19 mouse cellular contexts compared by ENCODE assay signal in genomic region chr16:11501611-11502010, GRCm38 (mm10).
DNase-seq lines count a peak whose midpoint lies in the region; ATAC-seq and TF ChIP-seq lines count a peak whose summit lies in the region.
"Had no signal": no experiment of that assay in that cellular context is flagged by ENCODE, and none has a peak within 500 bp of the region (broad histone marks: within the 10 kb centered on the region; RNA-seq: fewer than 3 reads in every experiment).

No protein-coding gene starts in this region.

- peaks cover 65% of the 10 kb centered on the region for H3K4me1 ChIP-seq in heart, embryonic 12.5 days (replicated peaks)
- peaks cover 67% of the 10 kb centered on the region for H3K4me1 ChIP-seq in kidney, adult 2 months (ENCODE audit: control insufficient read depth, insufficient read depth, low read length)
- H3K4me1 ChIP-seq in forebrain, embryonic 12.5 days = peaks cover 14% of the 10 kb centered on the region

- ATAC-seq in heart, embryonic 12.5 days (ENCODE audit: insufficient number of reproducible peaks, low FRiP score) = no peak
- no peak for ATAC-seq in forebrain, embryonic 12.5 days (ENCODE audit: low FRiP score)
- ATAC-seq: lung, postnatal 0 days; midbrain, embryonic 15.5 days had no signal

- H3K4me2 ChIP-seq in heart, embryonic 12.5 days = no peak overlapping the region
- H3K4me2 ChIP-seq in forebrain, embryonic 12.5 days = no peak overlapping the region
- H3K4me2 ChIP-seq: embryonic facial prominence, embryonic 12.5 days; hindbrain, embryonic 15.5 days; midbrain, embryonic 15.5 days; neural tube, embryonic 13.5 days had no signal

- no peak overlapping the region for H3K9ac ChIP-seq in heart, embryonic 12.5 days
- H3K9ac ChIP-seq in forebrain, embryonic 12.5 days = no peak overlapping the region
- H3K9ac ChIP-seq: embryonic facial prominence, embryonic 12.5 days; hindbrain, embryonic 15.5 days; midbrain, embryonic 15.5 days; neural tube, embryonic 13.5 days had no signal

- no peaks in the 10 kb centered on the region for H3K27me3 ChIP-seq in heart, embryonic 12.5 days (replicated peaks)
- H3K27me3 ChIP-seq in kidney, adult 2 months (replicated peaks; ENCODE audit: control insufficient read depth, insufficient read depth, low read length) = no peaks in the 10 kb centered on the region
- no peaks in the 10 kb centered on the region for H3K27me3 ChIP-seq in forebrain, embryonic 12.5 days
- H3K27me3 ChIP-seq: embryonic facial prominence, embryonic 12.5 days; hindbrain, embryonic 15.5 days; midbrain, embryonic 15.5 days; neural tube, embryonic 13.5 days had no signal

- peak overlapping the region; percentile 68 for H3K27ac ChIP-seq in heart, embryonic 12.5 days (ENCODE audit: poor library complexity, severe bottlenecking)
- H3K27ac ChIP-seq in kidney, adult 2 months (ENCODE audit: insufficient read depth, low read depth, low read length) = peak overlapping the region; percentile 27
- H3K27ac ChIP-seq in forebrain, embryonic 12.5 days = no peak overlapping the region
- H3K27ac ChIP-seq: embryonic facial prominence, embryonic 12.5 days; hindbrain, embryonic 15.5 days; limb, embryonic 10.5 days; macrophage; midbrain, embryonic 15.5 days; neural tube, embryonic 13.5 days had no signal

- H3K4me3 ChIP-seq in heart, embryonic 12.5 days = no peak overlapping the region
- no peak overlapping the region for H3K4me3 ChIP-seq in kidney, adult 2 months (ENCODE audit: insufficient read depth, low read depth, low read length)
- no peak overlapping the region for H3K4me3 ChIP-seq in forebrain, embryonic 12.5 days (replicated peaks)
- H3K4me3 ChIP-seq: embryonic facial prominence, embryonic 12.5 days; hindbrain, embryonic 15.5 days; limb, embryonic 10.5 days; midbrain, embryonic 15.5 days; myocyte; neural tube, embryonic 13.5 days had no signal

- no peak for DNase-seq in heart, postnatal 25 days (ENCODE audit: low spot score)
- no peak for DNase-seq in kidney, adult 2 months
- no peak for DNase-seq in kidney, adult 11 months
- peak; percentile 86 for DNase-seq in Muller cell, postnatal 12 days (ENCODE audit: inconsistent ontology term)
- DNase-seq in forelimb bud, embryonic 11.5 days (ENCODE audit: low read depth, low spot score) = peak; percentile 33
- no peak for DNase-seq in liver
- DNase-seq: adrenal gland, adult 2 months; cerebellum, adult 11 months; cerebellum, postnatal 10 days had no signal

- H3K36me3 ChIP-seq in heart, embryonic 12.5 days = no peaks in the 10 kb centered on the region
- H3K36me3 ChIP-seq in kidney, adult 2 months (ENCODE audit: control insufficient read depth, insufficient read depth, low read length) = peaks cover 2% of the 10 kb centered on the region; the same call in 1 of the 2 replicates
- H3K36me3 ChIP-seq in forebrain, embryonic 12.5 days (replicated peaks) = no peaks in the 10 kb centered on the region
- H3K36me3 ChIP-seq: embryonic facial prominence, embryonic 12.5 days; hindbrain, embryonic 15.5 days; limb, embryonic 10.5 days; midbrain, embryonic 15.5 days; neural tube, embryonic 13.5 days had no signal

- TF ChIP-seq POLR2A in kidney, adult 2 months (IDR thresholded peaks at IDR 0.05; ENCODE audit: low read depth, low read length) = no peak

- TF ChIP-seq CTCF in kidney, adult 2 months (conservative IDR thresholded peaks at IDR 0.05; ENCODE audit: insufficient read depth, insufficient read length, low read depth, low read length) = no peak

- H3K9me3 ChIP-seq in heart, embryonic 12.5 days (replicated peaks) = no peaks in the 10 kb centered on the region
- H3K9me3 ChIP-seq in forebrain, embryonic 12.5 days = no peaks in the 10 kb centered on the region
- H3K9me3 ChIP-seq: embryonic facial prominence, embryonic 12.5 days; hindbrain, embryonic 15.5 days; limb, embryonic 10.5 days; midbrain, embryonic 15.5 days; neural tube, embryonic 13.5 days had no signal

- 60% methylated on average over 2 of the region's 2 CpGs for WGBS in heart, embryonic 12.5 days
- WGBS in kidney, adult 2 months = 45% methylated on average over 2 of the region's 2 CpGs
- WGBS in forebrain, embryonic 12.5 days = 83% methylated on average over 2 of the region's 2 CpGs

- intact Hi-C loops in heart, postnatal 25 days (cut with DNase I) = no loop called here

Comparison
In these comparisons a context has a peak if more than half of its experiments do, and no peak if none do; other contexts are left out.
1. DNase-seq: peak in Muller cell, postnatal 12 days (single experiment) and forelimb bud, embryonic 11.5 days (single experiment); none in heart, postnatal 25 days (single experiment), kidney, adult 2 months (single experiment), kidney, adult 11 months (single experiment) and liver (single experiment).